Mouse (Mus musculus) liver, postnatal 0 days (tissue): ENCODE results near the gene Mx1. TPM values are rescaled to one million over a fixed set of nuclear protein-coding genes. Genes with fewer than 3 reads are reported as not detected.

Experiments
- ATAC-seq: fragments of 200-750 bp; cut with Nextera tagmentation; 2 replicates; pipeline ENCODE4 v1.8.0; 2017; ENCODE audit warnings: mild to moderate bottlenecking, moderate library complexity
- DNase-seq: peaks from one replicate; pipeline ENCODE4 v3.0.0-alpha.2; 2016
- H3K27ac ChIP-seq: fragments of 300-500 bp; sonication (generic); 2 replicates; pipeline ENCODE4 v1.5.1; 2014; ENCODE audit warnings: antibody characterized with exemption, moderate library complexity, mild to moderate bottlenecking, low read depth
- H3K27me3 ChIP-seq: fragments of 300-500 bp; sonication (generic); 2 replicates; pipeline ENCODE4 v1.6.1; 2014; ENCODE audit warnings: low read length, control low read depth, mixed read lengths; ENCODE audit not compliant: insufficient read depth
- H3K36me3 ChIP-seq: fragments of 300-500 bp; sonication (generic); replicated peaks from 2 replicates; pipeline ENCODE4 v1.6.1; 2014; ENCODE audit warnings: mild to moderate bottlenecking, control low read depth, low read length, moderate library complexity, mixed read lengths; ENCODE audit not compliant: insufficient read depth
- H3K4me1 ChIP-seq: fragments of 300-500 bp; sonication (generic); 2 replicates; pipeline ENCODE4 v1.6.1; 2014; ENCODE audit warnings: antibody characterized with exemption, mild to moderate bottlenecking, control low read depth; ENCODE audit not compliant: insufficient read depth
- H3K4me2 ChIP-seq: fragments of 300-500 bp; sonication (generic); 2 replicates; pipeline ENCODE4 v1.6.1; 2014; ENCODE audit warnings: low read depth, mild to moderate bottlenecking, low read length, moderate library complexity, mixed read lengths
- H3K4me3 ChIP-seq: fragments of 300-500 bp; sonication (generic); 2 replicates; pipeline ENCODE4 v1.5.1; 2014; ENCODE audit warnings: low read depth, low read length
- H3K9ac ChIP-seq: fragments of 300-500 bp; sonication (generic); replicated peaks from 2 replicates; pipeline ENCODE4 v1.6.1; 2014; ENCODE audit warnings: mild to moderate bottlenecking, moderate library complexity
- H3K9me3 ChIP-seq: fragments of 300-500 bp; sonication (generic); 2 replicates; pipeline ENCODE4 v1.6.1; 2016; ENCODE audit warnings: mild to moderate bottlenecking, control low read depth, low read length, mixed read lengths
- CTCF ChIP-seq: sonication (generic); IDR thresholded peaks from 2 replicates; pipeline ENCODE4 v1.5.1; 2016; ENCODE audit warnings: antibody characterized with exemption, low read depth
- EP300 ChIP-seq: IDR thresholded peaks from 2 replicates; pipeline ENCODE4 v1.6.1; 2016; ENCODE audit warnings: antibody characterized with exemption, low read depth, mild to moderate bottlenecking
- WGBS: fragments of 180-500 bp; shearing (Covaris S2); extraction: QIAGEN DNeasy Blood & Tissue Kit; methylation state at CpG from one replicate; pipeline ENCODE4 v1.1.7; 2014; ENCODE audit not compliant: insufficient replicate concordance; 5-methylcytosine and 5-hydroxymethylcytosine counted together
- polyA plus RNA-seq: library from polyadenylated mRNA; unstranded; fragments of >200 nt; fragmentation: Nextera tagmentation; extraction: Ambion mirVana; gene quantifications from 2 replicates; pipeline ENCODE4 v1.2.1, GENCODE M21; 2015

Mx1 gene
- polyA plus RNA-seq, 1 experiment from 2014 or later = 1.0 TPM

- Histone ChIP-seq H3K36me3 (no peaks in the 10 kb centered on the region), H3K4me1 (no peaks in the 10 kb centered on the region), H3K27me3 (no peaks in the 10 kb centered on the region), H3K4me2 (no peak overlapping the region), H3K9me3 (no peaks in the 10 kb centered on the region), H3K4me3 (no peak overlapping the region), H3K27ac (no peak overlapping the region), H3K9ac (no peak overlapping the region)
- no peak for TF ChIP-seq EP300
- TF ChIP-seq CTCF = no peak
- no peak for ATAC-seq
- 72% methylated on average over 3 of the region's 3 CpGs for WGBS
- no peak for DNase-seq
Observed at GRCm38 (mm10) chr16:97428026-97428425, 34.7 kb downstream of the Mx1 start.

GRCm38 (mm10) chr16:97423627-97424026 is 39.1 kb downstream of the Mx1 start:
- 35% methylated on average over 1 of the region's 1 CpGs for WGBS

DNA sequence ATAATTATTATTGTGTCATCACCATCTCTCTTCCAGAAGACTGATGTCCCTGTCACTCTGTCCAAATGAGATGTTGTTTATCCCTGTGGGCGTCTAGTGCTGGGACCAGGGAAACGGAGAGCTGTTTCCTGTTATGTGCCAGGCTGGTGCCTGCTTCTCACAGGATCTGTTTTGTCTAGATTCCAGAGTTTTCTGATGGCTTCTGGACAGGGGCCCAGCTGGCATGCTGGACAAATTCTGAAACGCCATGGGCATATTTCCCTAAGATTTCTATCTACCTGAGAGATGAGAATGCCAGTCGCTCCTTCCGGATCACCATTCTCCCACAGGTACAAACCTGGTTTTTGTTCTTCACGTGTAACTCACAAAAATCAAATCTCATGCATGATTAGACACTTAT is 41.0 kb downstream of the Mx1 start:
- Histone ChIP-seq H3K4me3 (no peak overlapping the region), H3K4me2 (no peak overlapping the region), H3K4me1 (no peaks in the 10 kb centered on the region), H3K27me3 (no peaks in the 10 kb centered on the region), H3K27ac (no peak overlapping the region), H3K9me3 (no peaks in the 10 kb centered on the region), H3K9ac (no peak overlapping the region), H3K36me3 (no peaks in the 10 kb centered on the region)
- DNase-seq (no peak), ATAC-seq (no peak)
- 69% methylated on average over 6 of the region's 6 CpGs for WGBS
- no peak for TF ChIP-seq EP300
- no peak for TF ChIP-seq CTCF

More at GRCm38 (mm10) chr16:97423627-97424026, 39.1 kb downstream of the Mx1 start:
- no peaks in the 10 kb centered on the region for H3K4me1 ChIP-seq
- no peak overlapping the region for H3K9ac ChIP-seq
- no peaks in the 10 kb centered on the region for H3K27me3 ChIP-seq
- no peak overlapping the region for H3K4me2 ChIP-seq
- DNase-seq = no peak
- H3K4me3 ChIP-seq = no peak overlapping the region
- H3K36me3 ChIP-seq = no peaks in the 10 kb centered on the region
- H3K27ac ChIP-seq = no peak overlapping the region
- no peaks in the 10 kb centered on the region for H3K9me3 ChIP-seq
- no peak for ATAC-seq
- no peak for TF ChIP-seq CTCF

GRCm38 (mm10) chr16:97418749-97419453 is 43.8 kb downstream of the Mx1 start:
- Histone ChIP-seq H3K27me3 (no peaks in the 10 kb centered on the region), H3K27ac (no peak overlapping the region), H3K4me2 (no peak overlapping the region), H3K9me3 (no peaks in the 10 kb centered on the region), H3K4me1 (no peaks in the 10 kb centered on the region), H3K36me3 (no peaks in the 10 kb centered on the region), H3K4me3 (no peak overlapping the region), H3K9ac (no peak overlapping the region)
- DNase-seq (no peak), ATAC-seq (no peak)
- TF ChIP-seq EP300 (no peak), CTCF (no peak)
- 65% methylated on average over 6 of the region's 6 CpGs for WGBS

DNA sequence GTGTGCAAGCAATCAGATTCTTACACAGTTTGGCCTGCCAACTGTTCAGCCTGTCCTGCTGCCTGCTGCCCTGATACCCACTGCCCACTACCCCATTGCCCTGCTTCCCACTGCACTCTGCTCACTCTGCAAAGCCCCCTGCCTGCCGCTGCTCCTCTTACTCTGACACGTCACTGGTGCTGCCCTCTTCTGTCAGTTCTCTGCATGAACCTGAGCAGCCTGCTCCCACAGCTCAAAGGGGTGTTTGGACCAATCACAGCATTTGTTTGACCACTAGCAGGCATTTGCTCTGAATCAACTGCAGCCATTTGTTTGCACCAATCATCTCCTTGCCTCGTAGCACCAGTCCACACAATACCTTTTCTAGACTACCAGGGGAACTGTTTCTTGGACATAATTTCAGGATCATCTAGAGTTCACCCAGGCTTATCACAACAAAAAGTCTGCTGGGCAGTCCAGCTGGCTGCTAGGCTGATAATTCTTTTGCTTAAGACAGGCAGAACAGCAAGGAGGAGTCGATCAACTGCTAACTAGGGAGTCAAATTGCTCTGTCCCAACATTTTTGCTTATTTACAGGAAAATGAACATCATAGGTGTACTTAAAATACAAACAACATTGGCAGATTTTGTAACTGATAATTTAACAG is 44.7 kb downstream of the Mx1 start:
- Histone ChIP-seq H3K4me3 (no peak overlapping the region), H3K27me3 (no peaks in the 10 kb centered on the region), H3K9me3 (no peaks in the 10 kb centered on the region), H3K4me1 (no peaks in the 10 kb centered on the region), H3K36me3 (no peaks in the 10 kb centered on the region), H3K9ac (no peak overlapping the region), H3K27ac (no peak overlapping the region), H3K4me2 (no peak overlapping the region)
- ATAC-seq (peak; percentile 78), DNase-seq (peak; percentile 58)
- peak; percentile 76 for TF ChIP-seq CTCF
- no peak for TF ChIP-seq EP300
- 8% methylated on average over 4 of the region's 4 CpGs for WGBS

- Histone ChIP-seq H3K27me3 (no peaks in the 10 kb centered on the region), H3K4me2 (no peak overlapping the region), H3K27ac (no peak overlapping the region), H3K36me3 (no peaks in the 10 kb centered on the region), H3K9ac (no peak overlapping the region), H3K9me3 (no peaks in the 10 kb centered on the region), H3K4me1 (0 out of 2 replicates have a peak, but pooled peaks cover 5% of the 10 kb centered on the region), H3K4me3 (no peak overlapping the region)
- DNase-seq (no peak), ATAC-seq (no peak)
- TF ChIP-seq CTCF (no peak), EP300 (no peak)
- WGBS = 81% methylated on average over 5 of the region's 5 CpGs
Observed at GRCm38 (mm10) chr16:97405476-97406012, 57.2 kb downstream of the Mx1 start.
